Mouse (Mus musculus) heart, embryonic 16.5 days (tissue): ENCODE results near the gene Camta1. TPM values are rescaled to one million over a fixed set of nuclear protein-coding genes. Genes with fewer than 3 reads are reported as not detected.

ENCODE experiments used
- ATAC-seq: fragments of 200-750 bp; cut with Nextera tagmentation; replicated peaks from 2 replicates; pipeline ENCODE4 v1.8.0; 2017; ENCODE audit warnings: moderate number of reproducible peaks; ENCODE audit not compliant: insufficient read depth, low FRiP score; ENCODE audit errors: extremely low read depth
- H3K27ac ChIP-seq: fragments of 300-500 bp; sonication (generic); 2 replicates; pipeline ENCODE4 v1.5.1; 2014; ENCODE audit warnings: mild to moderate bottlenecking, low read length, control low read depth, moderate library complexity
- H3K27me3 ChIP-seq: fragments of 300-500 bp; sonication (generic); 2 replicates; pipeline ENCODE4 v1.6.1; 2014; ENCODE audit warnings: low read length, mixed read lengths; ENCODE audit not compliant: control insufficient read depth, insufficient read depth
- H3K36me3 ChIP-seq: fragments of 300-500 bp; sonication (generic); 2 replicates; pipeline ENCODE4 v1.6.1; 2014; ENCODE audit not compliant: control insufficient read depth, insufficient read depth
- H3K4me1 ChIP-seq: fragments of 300-500 bp; sonication (generic); 2 replicates; pipeline ENCODE4 v1.6.1; 2014; ENCODE audit warnings: low read length, mixed read lengths; ENCODE audit not compliant: control insufficient read depth, insufficient read depth
- H3K4me2 ChIP-seq: fragments of 300-500 bp; sonication (generic); 2 replicates; pipeline ENCODE4 v1.6.1; 2014; ENCODE audit warnings: low read depth, mild to moderate bottlenecking, control low read depth, low read length
- H3K4me3 ChIP-seq: fragments of 300-500 bp; sonication (generic); 2 replicates; pipeline ENCODE4 v1.5.1; 2014; ENCODE audit warnings: mild to moderate bottlenecking, control low read depth, low read length
- H3K9ac ChIP-seq: fragments of 300-500 bp; sonication (generic); 2 replicates; pipeline ENCODE4 v1.6.1; 2014; ENCODE audit warnings: low read length, control low read depth
- H3K9me3 ChIP-seq: fragments of 300-500 bp; sonication (generic); replicated peaks from 2 replicates; pipeline ENCODE4 v1.6.1; 2016; ENCODE audit warnings: low read length; ENCODE audit not compliant: control insufficient read depth
- WGBS: fragments of 180-500 bp; shearing (Covaris S2); extraction: QIAGEN DNeasy Blood & Tissue Kit; methylation state at CpG from one replicate; pipeline ENCODE4 v1.1.7; 2014; 5-methylcytosine and 5-hydroxymethylcytosine counted together
- polyA plus RNA-seq: library from polyadenylated mRNA; unstranded; fragments of >200 nt; fragmentation: Nextera tagmentation; extraction: Ambion mirVana; gene quantifications from 2 replicates; pipeline ENCODE4 v1.2.1, GENCODE M21; 2015

The Camta1 gene
- polyA plus RNA-seq, 1 experiment from 2014 or later: 141 TPM

DNA sequence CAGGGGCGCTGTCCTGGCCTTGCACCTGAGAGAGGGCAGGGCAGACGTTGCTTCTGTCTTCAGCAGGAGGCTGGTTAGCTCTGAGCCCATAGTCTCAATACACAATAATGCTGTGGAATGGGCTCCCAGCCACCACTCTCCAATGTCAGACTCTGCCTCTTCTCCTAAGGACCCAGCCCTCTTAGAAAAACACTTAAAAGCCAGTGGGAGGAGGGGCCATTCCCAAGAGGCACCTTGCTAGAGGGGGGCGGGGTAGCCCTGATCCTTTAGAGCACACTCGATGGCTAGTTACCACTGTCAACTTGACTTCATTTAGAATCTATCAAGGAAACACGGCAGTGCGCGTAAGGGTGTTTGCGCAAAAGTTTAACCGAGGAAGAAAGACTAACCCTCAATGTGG is 618.2 kb downstream of the Camta1 start:
- Histone ChIP-seq H3K27me3 (no peaks in the 10 kb centered on the region), H3K36me3 (no peaks in the 10 kb centered on the region), H3K27ac (no peak overlapping the region), H3K4me1 (no peaks in the 10 kb centered on the region), H3K9ac (no peak overlapping the region), H3K4me2 (no peak overlapping the region), H3K9me3 (peaks cover 10% of the 10 kb centered on the region; the same call in 1 of the 2 replicates), H3K4me3 (no peak overlapping the region)
- no peak for ATAC-seq
- WGBS: 65% methylated on average over 9 of the region's 9 CpGs

DNA sequence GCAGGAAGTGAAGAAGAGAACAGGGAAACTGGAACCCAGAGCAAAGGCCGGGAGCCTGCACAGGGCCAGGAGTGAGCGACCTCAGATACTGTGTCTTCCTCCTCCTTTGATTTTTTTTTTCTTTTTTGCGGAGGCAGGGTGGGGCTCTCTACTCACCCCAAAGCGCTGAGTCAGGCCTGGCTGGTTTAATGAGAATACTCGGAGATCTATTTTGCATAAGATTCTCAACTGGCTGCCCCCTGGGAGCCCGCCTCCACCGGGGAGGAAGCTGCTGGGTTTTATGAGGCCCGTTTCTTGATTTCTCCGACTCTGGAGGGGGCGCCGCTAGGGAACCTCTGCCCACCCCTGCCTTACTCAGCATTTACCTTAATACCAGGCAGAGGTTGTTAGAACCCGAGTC is 618.9 kb downstream of the Camta1 start:
- Histone ChIP-seq H3K9me3 (peaks cover 10% of the 10 kb centered on the region; the same call in 1 of the 2 replicates), H3K4me2 (no peak overlapping the region), H3K4me3 (no peak overlapping the region), H3K27me3 (no peaks in the 10 kb centered on the region), H3K36me3 (no peaks in the 10 kb centered on the region), H3K27ac (no peak overlapping the region), H3K9ac (no peak overlapping the region), H3K4me1 (no peaks in the 10 kb centered on the region)
- ATAC-seq: no peak
- WGBS: 26% methylated on average over 12 of the region's 12 CpGs

DNA sequence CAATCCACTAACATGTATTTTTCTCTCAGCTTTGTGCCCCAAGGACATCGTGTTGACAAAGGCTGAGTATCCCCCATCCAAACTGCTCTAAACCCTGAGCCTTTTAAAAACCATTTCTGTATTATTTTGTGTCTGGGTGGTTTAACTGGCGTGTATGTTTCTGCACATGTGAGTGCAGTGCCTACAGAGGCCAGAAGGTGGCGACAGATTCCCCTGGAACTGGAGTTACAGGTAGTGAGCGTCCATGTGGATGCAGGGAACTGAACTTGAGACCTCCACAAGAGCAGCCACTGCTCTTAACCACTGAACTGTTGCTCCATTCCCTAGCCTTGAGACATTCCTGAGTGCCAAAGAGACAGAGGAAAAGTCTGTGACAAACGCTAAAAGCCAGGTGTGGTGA is 621.2 kb downstream of the Camta1 start:
- WGBS: 79% methylated on average over 5 of the region's 5 CpGs
- Histone ChIP-seq H3K4me1 (no peaks in the 10 kb centered on the region), H3K36me3 (no peaks in the 10 kb centered on the region), H3K9ac (no peak overlapping the region), H3K27me3 (no peaks in the 10 kb centered on the region), H3K4me3 (no peak overlapping the region), H3K9me3 (peaks cover 10% of the 10 kb centered on the region; the same call in 1 of the 2 replicates), H3K4me2 (no peak overlapping the region), H3K27ac (no peak overlapping the region)
- ATAC-seq: no peak

DNA sequence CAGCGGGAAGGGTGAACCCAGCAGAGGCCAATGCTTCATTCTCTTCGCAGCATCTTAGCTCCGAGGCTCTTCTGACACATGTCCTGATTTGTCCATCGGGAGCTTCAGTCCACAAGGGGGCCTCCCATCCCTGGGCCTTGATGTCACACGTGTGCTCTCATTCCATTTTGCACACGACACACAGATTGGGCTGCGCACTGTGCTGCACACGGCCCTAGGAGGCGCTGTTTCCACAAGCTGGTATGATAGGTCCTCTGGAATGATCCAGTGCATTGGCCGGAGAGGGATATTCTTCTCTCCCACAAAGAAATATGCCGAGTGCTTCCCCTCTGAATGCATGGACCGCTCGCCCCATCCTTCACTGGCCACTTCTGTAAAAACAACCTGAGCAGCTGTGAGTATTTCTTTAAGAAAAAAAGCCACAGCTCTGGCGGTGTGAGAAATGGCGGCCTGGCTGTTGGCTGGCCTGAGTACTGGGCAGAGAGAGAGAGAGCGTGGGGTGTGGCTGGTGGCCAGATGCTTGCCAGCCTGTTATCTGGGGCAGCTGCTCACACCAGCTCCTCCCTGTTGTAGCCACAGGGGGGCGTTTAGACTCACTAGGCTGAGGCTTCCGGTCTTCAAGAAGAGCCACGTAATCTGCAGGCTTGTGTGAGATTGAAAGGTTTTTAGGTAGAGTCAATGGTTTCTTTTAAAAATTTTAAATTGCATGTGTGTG is 622.5 kb downstream of the Camta1 start:
- ATAC-seq: no peak
- H3K36me3 ChIP-seq: no peaks in the 10 kb centered on the region
- 74% methylated on average over 19 of the region's 19 CpGs for WGBS
- H3K27me3 ChIP-seq: no peaks in the 10 kb centered on the region
- H3K27ac ChIP-seq: no peak overlapping the region
- H3K9me3 ChIP-seq: peaks cover 10% of the 10 kb centered on the region; the same call in 1 of the 2 replicates
- H3K9ac ChIP-seq: no peak overlapping the region
- no peak overlapping the region for H3K4me2 ChIP-seq
- H3K4me1 ChIP-seq: no peaks in the 10 kb centered on the region
- no peak overlapping the region for H3K4me3 ChIP-seq

DNA sequence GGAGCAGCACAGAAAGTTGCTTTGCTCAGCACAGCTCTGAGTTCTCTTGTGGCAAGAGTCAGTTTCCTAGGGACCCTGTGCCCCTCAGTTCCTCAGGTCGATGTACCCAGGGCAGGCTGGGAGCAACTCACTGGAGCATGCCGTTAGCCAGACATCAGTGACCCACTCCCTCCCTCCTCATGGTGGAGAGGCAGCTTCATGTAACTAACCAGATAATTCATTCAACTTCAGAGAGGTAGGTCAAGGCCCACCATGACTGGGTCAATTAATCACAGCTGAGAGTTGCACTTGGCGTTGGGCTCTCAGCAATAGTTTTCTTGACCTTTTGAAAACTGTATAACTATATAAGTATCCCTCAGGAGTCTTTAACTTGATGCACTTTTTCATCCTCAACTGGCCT is 624.2 kb downstream of the Camta1 start:
- no peak overlapping the region for H3K27ac ChIP-seq
- H3K9ac ChIP-seq: no peak overlapping the region
- H3K4me1 ChIP-seq: no peaks in the 10 kb centered on the region
- no peak overlapping the region for H3K4me2 ChIP-seq
- WGBS: 76% methylated on average over 3 of the region's 3 CpGs
- no peak for ATAC-seq
- no peaks in the 10 kb centered on the region for H3K27me3 ChIP-seq
- H3K36me3 ChIP-seq: no peaks in the 10 kb centered on the region
- no peak overlapping the region for H3K4me3 ChIP-seq
- peaks cover 10% of the 10 kb centered on the region; the same call in 1 of the 2 replicates for H3K9me3 ChIP-seq

DNA sequence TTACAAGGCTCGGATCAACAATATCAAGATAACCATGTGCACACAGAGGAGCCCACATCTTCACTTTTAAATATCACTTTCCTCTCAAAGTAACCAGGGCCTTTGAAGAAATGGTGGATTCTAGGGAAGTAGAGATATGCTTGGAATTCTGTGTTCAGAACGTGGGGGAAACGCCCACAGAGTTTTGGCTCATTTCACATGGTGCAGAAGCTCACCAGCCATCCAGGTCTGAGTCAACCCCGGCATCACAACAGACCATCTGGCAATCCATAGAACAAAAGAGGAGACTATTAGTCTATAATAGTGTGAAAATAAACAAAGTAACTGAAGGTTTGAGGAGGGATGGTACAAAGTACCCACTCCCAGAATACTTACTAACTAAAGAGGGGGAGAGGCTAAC is 626.7 kb downstream of the Camta1 start:
- ATAC-seq: no peak
- Histone ChIP-seq H3K4me1 (no peaks in the 10 kb centered on the region), H3K9me3 (peaks cover 6% of the 10 kb centered on the region), H3K9ac (no peak overlapping the region), H3K4me3 (no peak overlapping the region), H3K36me3 (no peaks in the 10 kb centered on the region), H3K27ac (no peak overlapping the region), H3K4me2 (no peak overlapping the region), H3K27me3 (no peaks in the 10 kb centered on the region)
- 59% methylated on average over 4 of the region's 4 CpGs for WGBS

DNA sequence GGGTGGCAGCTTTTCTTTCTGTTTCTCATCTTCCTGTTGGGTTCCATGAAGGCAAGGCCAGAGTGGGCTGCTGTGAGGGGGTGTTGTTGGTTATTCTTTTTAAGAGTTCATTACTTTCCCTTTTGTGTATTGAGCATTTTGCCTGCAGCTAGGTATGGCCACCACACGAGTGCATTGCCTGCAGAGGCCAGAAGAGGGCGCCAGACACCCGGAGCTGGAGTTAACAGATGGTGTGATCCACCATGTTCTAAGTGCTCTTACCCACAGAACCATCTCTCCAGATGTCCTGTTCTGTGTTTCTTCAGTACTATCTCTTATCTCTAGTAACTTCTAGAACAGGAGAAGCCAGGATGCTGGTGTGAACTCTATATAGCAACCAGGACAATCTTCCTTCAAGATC is 629.6 kb downstream of the Camta1 start:
- Histone ChIP-seq H3K4me2 (no peak overlapping the region), H3K27me3 (no peaks in the 10 kb centered on the region), H3K27ac (no peak overlapping the region), H3K4me3 (no peak overlapping the region), H3K9me3 (peaks cover 4% of the 10 kb centered on the region; the same call in 1 of the 2 replicates), H3K4me1 (no peaks in the 10 kb centered on the region), H3K9ac (no peak overlapping the region), H3K36me3 (no peaks in the 10 kb centered on the region)
- ATAC-seq: no peak
- WGBS: 66% methylated on average over 3 of the region's 3 CpGs

DNA sequence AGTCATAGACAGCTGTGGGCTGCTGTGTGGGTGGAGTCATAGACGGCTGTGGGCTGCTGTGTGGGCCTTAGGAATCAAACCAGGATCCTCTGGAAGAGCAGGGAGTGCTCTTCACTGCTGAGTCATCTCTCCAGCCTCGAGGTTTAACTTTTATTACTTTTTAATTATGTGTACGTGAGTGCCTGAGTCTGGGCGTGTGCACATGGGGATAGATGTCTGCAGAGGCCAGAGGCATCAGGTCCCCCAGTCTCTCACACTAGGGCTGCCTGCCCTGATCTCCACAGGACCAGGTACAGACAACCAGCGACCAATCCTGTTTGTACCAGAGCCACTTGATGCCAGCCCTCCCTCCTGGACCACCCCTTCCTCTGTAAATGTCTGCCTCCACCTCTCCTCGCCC is 632.6 kb downstream of the Camta1 start:
- Histone ChIP-seq H3K27me3 (no peaks in the 10 kb centered on the region), H3K4me2 (no peak overlapping the region), H3K9me3 (peaks cover 4% of the 10 kb centered on the region; the same call in 1 of the 2 replicates), H3K4me1 (no peaks in the 10 kb centered on the region), H3K9ac (no peak overlapping the region), H3K4me3 (no peak overlapping the region), H3K36me3 (no peaks in the 10 kb centered on the region), H3K27ac (no peak overlapping the region)
- 60% methylated on average over 6 of the region's 6 CpGs for WGBS
- ATAC-seq: no peak

DNA sequence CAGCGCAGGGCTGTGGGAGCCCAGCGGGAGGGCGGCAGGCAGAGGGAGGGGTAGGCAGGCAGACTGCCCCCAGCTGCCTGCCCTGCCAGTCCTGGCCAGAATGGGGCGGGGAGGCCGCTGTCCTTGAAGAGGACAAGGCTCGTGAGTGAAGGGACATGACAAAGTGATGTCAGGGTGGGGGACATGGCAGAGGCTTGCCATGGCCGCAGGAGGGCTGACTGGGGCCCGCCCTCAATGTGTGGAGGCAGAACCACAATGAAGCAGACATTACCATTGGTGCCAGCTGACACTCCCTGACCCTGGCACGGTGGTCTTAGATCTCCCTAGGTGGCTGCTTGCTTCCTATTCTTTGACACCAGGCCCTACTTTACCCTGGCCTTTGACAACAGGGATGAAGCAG is 635.2 kb downstream of the Camta1 start:
- Histone ChIP-seq H3K4me2 (no peak overlapping the region), H3K4me3 (no peak overlapping the region), H3K36me3 (no peaks in the 10 kb centered on the region), H3K9me3 (no peaks in the 10 kb centered on the region), H3K4me1 (no peaks in the 10 kb centered on the region), H3K27ac (no peak overlapping the region), H3K27me3 (no peaks in the 10 kb centered on the region), H3K9ac (no peak overlapping the region)
- WGBS: 45% methylated on average over 9 of the region's 9 CpGs
- ATAC-seq: no peak
